Mouse (Mus musculus) olfactory bulb, adult 2 months (tissue): ENCODE measurements at regions not wholly inside any gene's neighbourhood (a gene's known extent, or its start where the extent isn't known, plus 50 kb on each side); places are given as distances from the start of the nearest gene placed in this dataset.

Source experiments
- H3K27ac ChIP-seq: fragments of 200-500 bp; 2 replicates; pipeline ENCODE4 v1.5.1; 2012; ENCODE audit warnings: low read depth, low read length; ENCODE audit not compliant: insufficient read depth
- H3K4me1 ChIP-seq: fragments of 200-500 bp; 2 replicates; pipeline ENCODE4 v1.6.1; 2012; ENCODE audit warnings: low read length; ENCODE audit not compliant: control insufficient read depth, insufficient read depth
- H3K4me3 ChIP-seq: fragments of 200-500 bp; 2 replicates; pipeline ENCODE4 v1.5.1; 2012; ENCODE audit warnings: mild to moderate bottlenecking, low read depth, low read length, moderate library complexity; ENCODE audit not compliant: insufficient read depth
- CTCF ChIP-seq: fragments of 200-500 bp; IDR thresholded peaks from 2 replicates; pipeline ENCODE4 v1.5.1; 2012; ENCODE audit warnings: low read depth, mild to moderate bottlenecking, low read length, moderate library complexity; ENCODE audit not compliant: insufficient read depth
- POLR2A ChIP-seq: fragments of 200-500 bp; IDR thresholded peaks from 2 replicates; pipeline ENCODE4 v1.6.1; 2012; ENCODE audit warnings: mild to moderate bottlenecking, low read depth, low read length, moderate library complexity; ENCODE audit not compliant: insufficient read depth
- WGBS: fragments of 180-500 bp; shearing (Covaris S2); methylation state at CpG from one replicate; pipeline ENCODE4 v1.1.7; 2018; 5-methylcytosine and 5-hydroxymethylcytosine counted together

DNA sequence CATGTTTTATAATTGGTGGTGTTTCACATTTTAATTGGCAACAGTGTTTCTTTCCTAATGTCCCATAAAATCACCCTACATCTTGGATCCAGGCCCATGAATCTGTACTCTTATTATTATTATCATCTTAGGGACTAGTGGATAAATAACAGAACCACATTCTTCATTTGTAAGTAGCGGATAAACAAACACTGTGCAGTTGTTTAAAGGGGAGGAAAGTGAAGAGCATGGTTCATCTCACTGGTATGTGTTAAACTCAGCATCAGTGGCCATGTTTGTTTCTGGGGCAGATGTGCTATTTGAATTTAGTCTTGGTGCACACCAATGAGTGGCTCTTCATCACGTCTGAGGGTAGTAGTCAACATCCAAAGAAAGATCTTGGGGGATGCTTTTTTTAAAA lies 233.1 kb downstream of the Qk start:
- 91% methylated on average over 2 of the region's 2 CpGs for WGBS
- no peak overlapping the region for H3K4me3 ChIP-seq
- H3K4me1 ChIP-seq: no peaks in the 10 kb centered on the region
- H3K27ac ChIP-seq: no peak overlapping the region
- TF ChIP-seq CTCF (no peak), POLR2A (no peak)

DNA sequence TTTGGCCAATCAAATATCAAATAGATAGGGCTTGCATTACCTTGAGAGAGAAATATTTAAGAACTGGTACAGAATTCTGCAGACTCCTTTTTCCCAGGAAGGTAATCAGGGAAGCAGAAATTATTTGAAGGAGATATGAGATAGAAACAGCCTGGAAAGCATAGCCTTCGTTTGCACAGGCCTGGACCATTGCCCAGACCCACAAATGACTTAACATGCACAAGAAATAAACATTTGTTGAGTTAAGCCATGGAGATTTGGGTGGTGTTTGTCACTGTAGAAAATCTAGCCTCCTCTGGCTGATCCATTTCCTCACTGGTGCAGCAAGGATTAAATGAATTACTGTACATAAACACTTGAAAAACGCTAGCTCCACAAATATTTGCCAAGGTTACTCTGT lies 233.5 kb downstream of the Qk start:
- Histone ChIP-seq H3K4me3 (no peak overlapping the region), H3K4me1 (no peaks in the 10 kb centered on the region), H3K27ac (no peak overlapping the region)
- 35% methylated on average over 2 of the region's 2 CpGs for WGBS
- TF ChIP-seq CTCF (no peak), POLR2A (no peak)

GRCm38 (mm10) chr17:10081721-10082120 lies 237.9 kb downstream of the Qk start:
- Histone ChIP-seq H3K4me1 (peaks cover 3% of the 10 kb centered on the region; the same call in 1 of the 2 replicates), H3K27ac (no peak overlapping the region), H3K4me3 (no peak overlapping the region)
- no peak for TF ChIP-seq CTCF
- TF ChIP-seq POLR2A: no peak
- 87% methylated on average over 10 of the region's 10 CpGs for WGBS

GRCm38 (mm10) chr17:10079853-10080650 lies 239.6 kb downstream of the Qk start:
- no peak overlapping the region for H3K4me3 ChIP-seq
- peaks cover 3% of the 10 kb centered on the region; the same call in 1 of the 2 replicates for H3K4me1 ChIP-seq
- H3K27ac ChIP-seq: no peak overlapping the region
- TF ChIP-seq POLR2A: no peak
- no peak for TF ChIP-seq CTCF
- WGBS: 59% methylated on average over 15 of the region's 15 CpGs

GRCm38 (mm10) chr17:10078536-10079319 lies 240.9 kb downstream of the Qk start:
- TF ChIP-seq CTCF (no peak), POLR2A (no peak)
- 74% methylated on average over 7 of the region's 7 CpGs for WGBS
- no peak overlapping the region for H3K27ac ChIP-seq
- H3K4me3 ChIP-seq: no peak overlapping the region
- H3K4me1 ChIP-seq: peaks cover 3% of the 10 kb centered on the region; the same call in 1 of the 2 replicates

DNA sequence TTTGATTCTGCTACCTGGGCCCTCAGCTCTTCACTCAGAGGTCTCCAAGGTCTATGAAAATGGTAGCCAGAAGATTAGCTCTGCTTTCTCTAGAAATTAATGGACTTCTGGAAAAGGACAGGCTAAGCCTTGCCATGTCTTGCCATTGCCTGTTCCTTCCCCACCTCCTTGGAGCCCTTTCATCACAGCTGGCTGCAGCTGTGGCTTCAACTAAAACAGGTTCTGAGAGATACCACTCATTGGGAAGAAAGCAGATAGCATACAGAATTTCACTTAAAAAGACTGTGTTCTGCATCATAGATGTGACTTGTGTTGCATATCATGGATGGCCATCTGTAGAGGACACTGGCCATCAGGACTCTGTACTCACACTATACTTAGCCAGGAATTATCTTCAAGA lies 246.4 kb downstream of the Qk start:
- no peak overlapping the region for H3K27ac ChIP-seq
- no peak overlapping the region for H3K4me3 ChIP-seq
- H3K4me1 ChIP-seq: no peaks in the 10 kb centered on the region
- TF ChIP-seq CTCF (no peak), POLR2A (no peak)

DNA sequence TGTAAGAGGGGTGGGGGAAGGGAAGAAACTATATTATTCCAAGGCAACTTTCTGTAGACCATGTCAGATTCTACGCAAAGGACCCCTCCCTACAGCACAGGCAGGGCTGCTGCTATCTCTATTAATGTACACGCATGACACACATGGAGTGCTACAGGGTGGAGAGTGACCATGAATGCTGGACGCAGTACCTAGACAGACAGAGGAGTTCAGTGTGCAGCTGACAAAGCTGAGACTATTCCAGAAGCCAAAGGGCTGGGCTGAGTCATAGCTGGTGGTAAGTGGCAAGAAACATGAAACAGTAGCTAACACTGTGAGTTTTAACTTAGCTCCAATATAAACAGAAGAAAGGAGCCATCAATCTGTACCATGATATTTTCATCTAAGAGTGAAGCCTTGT lies 250.4 kb downstream of the Qk start:
- H3K4me3 ChIP-seq: no peak overlapping the region
- 82% methylated on average over 3 of the region's 3 CpGs for WGBS
- no peaks in the 10 kb centered on the region for H3K4me1 ChIP-seq
- TF ChIP-seq CTCF (no peak), POLR2A (no peak)
- H3K27ac ChIP-seq: no peak overlapping the region

GRCm38 (mm10) chr17:10065131-10065530 lies 254.5 kb downstream of the Qk start:
- H3K27ac ChIP-seq: no peak overlapping the region
- no peak overlapping the region for H3K4me3 ChIP-seq
- no peak for TF ChIP-seq CTCF
- 97% methylated on average over 3 of the region's 3 CpGs for WGBS
- H3K4me1 ChIP-seq: no peaks in the 10 kb centered on the region

DNA sequence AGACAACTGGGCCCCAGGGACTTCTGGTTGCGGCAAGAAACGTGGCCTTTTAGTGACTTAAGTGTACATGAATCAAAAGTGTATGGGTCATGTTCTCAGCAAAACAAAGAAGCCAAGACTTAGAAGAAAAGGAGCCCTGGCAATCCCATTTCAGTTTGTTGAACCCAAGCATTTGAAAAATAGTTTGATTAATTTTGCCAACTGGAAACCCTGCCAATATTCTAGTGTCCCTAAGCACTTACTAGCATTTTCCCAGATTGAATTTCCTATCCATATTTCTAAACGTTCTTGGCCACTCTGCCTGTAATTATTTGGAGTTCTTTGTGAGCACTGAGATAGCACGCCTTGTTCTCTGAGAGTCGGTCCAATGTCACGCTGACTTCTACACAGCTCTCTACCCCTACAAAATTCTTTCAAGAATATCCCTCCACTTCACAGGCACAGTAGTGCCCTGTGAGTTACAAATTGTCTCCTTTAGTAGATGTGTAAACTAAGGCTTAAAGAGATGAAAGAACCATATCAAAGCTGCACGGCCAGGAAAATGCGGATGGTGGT lies 257.0 kb downstream of the Qk start:
- no peak overlapping the region for H3K27ac ChIP-seq
- 87% methylated on average over 8 of the region's 8 CpGs for WGBS
- TF ChIP-seq CTCF (no peak), POLR2A (no peak)
- no peaks in the 10 kb centered on the region for H3K4me1 ChIP-seq
- H3K4me3 ChIP-seq: no peak overlapping the region
